Mouse (Mus musculus): Measurements from ENCODE around the gene Abtb2.
"Not testable (repeated sequence)": the region's sequence is repeated elsewhere in the genome, so short reads cannot be mapped to it uniquely, and the experiment has no call there.

Gene Abtb2

DNA sequence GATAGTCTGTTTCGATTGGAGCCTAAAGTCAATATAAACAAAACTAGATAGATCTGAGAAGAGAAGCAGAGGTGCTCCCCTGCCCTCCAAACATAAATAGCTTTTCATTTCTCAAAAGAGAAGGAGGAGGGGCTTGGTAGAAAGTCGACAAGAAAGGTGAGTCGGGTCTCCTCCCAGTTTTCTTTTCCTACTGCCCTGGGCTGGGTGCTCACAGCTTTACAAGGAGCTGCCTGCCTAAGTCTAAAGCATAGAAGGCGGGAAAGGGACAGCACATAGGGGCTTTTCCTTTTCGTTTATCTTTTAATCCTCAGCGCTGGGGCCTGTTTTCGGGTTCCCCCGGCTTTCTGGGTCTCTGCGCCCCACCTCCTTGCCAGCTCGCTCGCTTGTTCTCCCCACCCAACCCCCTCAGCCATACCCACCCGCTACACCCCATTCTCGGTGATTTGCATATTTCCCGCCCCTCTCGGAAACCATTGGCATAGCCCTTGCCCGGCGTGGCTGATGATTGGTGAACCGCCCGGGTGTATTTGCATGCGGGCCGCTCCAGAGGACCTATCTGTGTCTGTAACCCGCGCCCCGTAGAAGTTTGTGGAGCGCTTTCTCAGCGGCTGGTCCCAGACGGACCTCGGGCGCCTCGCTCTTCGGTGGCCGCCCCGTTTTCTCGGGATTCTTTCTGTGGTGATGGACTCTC is at the start of gene Abtb2:
Gene Abtb2 (plus strand): TSS at position 579 of the 691 bp plus-strand sequence.
- DNase-seq (ENCODE audit: low read depth, low spot score), result peak; percentile 76

GRCm38 (mm10) chr2:103516472-103516871 is 49.6 kb upstream of the Abtb2 start:
- no peak for DNase-seq (ENCODE audit: low read depth, low spot score)

DNA sequence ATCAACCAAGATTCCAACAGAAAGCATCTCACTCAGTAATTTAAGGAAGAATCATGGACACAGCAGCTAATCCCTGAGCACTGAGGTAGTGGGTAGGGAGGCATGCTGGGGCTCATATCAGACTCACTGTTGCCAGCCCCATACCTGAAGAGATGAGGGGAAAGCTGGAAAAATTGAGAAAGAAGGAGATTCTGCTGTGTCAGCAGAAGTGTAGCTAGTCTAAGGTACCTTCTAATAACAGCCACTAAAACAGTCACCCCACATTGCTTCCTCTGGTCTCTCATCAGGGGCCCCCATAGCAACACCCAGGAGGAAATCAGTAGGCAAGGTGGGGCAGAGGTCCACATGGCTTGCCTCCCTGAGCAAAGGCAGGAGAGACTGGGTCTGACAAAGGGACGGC is 40.5 kb upstream of the Abtb2 start:
- no peak for DNase-seq (ENCODE audit: low read depth, low spot score)

GRCm38 (mm10) chr2:103547132-103547531 is 19.0 kb upstream of the Abtb2 start:
- DNase-seq (ENCODE audit: low read depth, low spot score), result no peak

DNA sequence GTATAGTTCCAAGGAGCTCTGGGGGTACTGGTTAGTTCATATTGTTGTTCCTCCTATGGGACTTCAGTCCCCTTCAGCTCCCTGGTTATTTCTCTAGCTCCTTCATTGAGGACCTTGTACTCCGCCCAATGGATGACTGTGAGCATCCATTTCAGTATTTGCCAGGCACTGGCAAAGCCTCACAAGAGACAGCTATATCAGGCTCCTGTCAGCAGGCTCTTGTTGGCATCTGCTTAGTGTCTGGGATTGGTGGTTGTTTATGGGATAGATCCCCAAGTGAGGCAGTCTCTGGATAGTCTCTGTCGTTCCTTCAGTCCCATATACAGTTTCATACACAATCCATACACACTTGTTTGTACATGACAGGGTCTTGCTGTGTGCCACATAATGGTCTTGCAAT is 15.8 kb upstream of the Abtb2 start:
- not testable (repeated sequence) for DNase-seq (ENCODE audit: low read depth, low spot score)

DNA sequence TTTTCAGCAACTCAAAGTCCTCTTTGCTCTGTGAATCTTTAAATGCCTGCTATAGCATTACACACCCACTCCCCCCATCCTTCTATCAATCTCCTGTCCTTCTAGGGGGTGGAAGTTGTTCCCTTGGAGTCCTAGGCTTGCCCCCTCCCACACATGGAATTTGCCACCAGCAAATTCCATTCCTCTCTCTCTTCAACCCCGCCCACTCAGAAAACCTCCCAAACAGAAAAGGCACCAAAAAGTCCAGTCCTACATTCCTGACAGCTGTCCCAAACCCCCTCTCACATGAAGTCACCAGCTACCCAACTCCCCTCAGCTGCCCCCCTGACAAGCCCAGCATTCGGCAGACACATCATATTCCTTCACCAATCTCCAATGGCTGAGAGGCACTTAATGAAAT is 12.1 kb upstream of the Abtb2 start:
- no peak for DNase-seq (ENCODE audit: low read depth, low spot score)

DNA sequence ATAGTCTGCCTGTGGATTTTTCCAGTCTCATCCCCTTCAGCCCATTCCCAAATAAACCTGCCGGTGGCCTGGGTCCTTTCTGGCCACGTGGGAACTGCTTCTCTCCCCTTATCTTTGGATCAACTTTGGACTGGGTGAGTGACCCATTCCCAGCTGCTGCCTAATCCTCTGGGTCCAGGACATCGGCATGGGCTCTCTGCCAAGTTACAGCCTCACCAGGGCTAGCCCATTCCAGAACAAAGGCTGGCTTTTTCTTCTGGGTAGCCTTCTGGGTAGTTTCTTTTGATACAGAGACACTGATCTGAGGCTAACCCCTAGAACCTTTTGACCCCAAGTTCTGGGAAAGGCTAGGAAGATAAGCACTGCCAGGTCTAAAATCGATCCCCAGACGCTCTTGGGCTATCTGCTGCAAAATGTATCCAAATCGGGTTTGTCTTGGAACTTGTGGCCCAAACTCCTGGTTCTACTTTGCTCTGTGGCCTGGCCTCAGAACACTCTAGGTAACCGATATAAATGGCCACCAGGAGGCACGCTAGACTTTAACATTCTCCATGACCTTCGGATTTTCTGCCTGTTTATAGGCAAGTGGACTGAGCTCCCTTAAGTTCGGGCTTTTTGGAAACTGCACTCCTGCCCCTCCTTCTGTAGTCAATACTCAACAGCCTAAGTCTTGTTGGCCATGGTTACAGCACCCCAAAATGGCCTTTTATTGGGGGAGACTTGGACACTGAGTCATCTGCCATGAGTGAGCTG is 9.8 kb upstream of the Abtb2 start:
- DNase-seq (ENCODE audit: low read depth, low spot score), result no peak

DNA sequence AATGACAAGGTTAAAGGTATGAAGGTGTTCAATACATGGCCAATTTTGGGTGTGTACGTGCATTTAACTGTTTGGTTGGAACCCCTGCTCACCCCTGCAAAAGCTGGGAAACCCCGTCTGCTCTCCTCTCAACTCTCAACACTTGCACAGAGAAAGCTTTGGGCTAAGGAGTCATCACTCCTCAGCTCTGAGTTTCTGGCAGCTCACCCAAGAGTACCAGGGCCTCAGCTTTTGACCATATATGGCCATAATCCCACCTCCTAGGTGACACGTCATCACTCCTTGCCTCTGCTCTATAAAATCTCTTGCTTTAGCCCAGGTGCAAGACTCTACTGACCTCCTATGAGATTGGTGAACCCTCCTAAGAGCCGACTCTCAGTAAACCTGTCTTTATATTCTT is 5.2 kb upstream of the Abtb2 start:
- no peak for DNase-seq (ENCODE audit: low read depth, low spot score)

GRCm38 (mm10) chr2:103564427-103565023 is 1.6 kb upstream of the Abtb2 start:
- no peak for DNase-seq (ENCODE audit: low read depth, low spot score)

DNA sequence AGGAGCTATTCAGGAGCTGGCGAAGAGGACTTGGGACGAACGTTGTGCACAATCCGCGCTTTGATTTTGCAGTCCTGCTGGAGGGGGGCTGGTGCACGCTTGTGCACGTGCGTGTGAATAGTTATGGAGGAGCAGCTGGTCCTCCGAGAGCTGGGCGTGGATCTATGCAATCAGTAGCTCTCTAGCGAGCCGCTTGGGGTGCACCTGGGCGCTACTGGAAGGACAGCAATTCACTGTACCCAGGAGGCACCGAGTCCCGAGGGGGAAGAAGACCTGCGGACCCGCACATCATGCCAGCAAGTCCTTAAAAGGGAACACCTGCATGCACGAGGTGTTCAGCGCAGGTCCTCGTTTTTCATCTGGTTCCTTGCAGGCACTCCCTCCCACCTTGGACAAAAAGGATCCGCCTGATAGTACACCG is 929 bp upstream of the Abtb2 start:
- no peak for DNase-seq (ENCODE audit: low read depth, low spot score)

DNA sequence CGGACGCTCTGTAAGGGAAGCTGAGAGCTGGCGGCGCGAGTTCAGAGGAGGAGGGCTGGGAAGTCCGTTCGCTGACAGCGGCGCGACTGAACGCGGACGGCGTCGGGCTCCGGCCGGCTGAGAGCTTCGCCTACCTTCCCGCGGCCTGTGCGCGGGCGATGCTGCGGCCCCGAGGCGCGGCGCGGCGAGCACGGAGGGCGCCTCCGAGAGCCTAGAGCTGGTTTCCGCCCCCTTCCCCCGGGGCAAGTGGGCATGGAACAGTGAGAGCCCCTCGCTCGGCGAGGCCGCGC is 258 bp downstream of the Abtb2 start:
- DNase-seq (ENCODE audit: low read depth, low spot score), result no peak

DNA sequence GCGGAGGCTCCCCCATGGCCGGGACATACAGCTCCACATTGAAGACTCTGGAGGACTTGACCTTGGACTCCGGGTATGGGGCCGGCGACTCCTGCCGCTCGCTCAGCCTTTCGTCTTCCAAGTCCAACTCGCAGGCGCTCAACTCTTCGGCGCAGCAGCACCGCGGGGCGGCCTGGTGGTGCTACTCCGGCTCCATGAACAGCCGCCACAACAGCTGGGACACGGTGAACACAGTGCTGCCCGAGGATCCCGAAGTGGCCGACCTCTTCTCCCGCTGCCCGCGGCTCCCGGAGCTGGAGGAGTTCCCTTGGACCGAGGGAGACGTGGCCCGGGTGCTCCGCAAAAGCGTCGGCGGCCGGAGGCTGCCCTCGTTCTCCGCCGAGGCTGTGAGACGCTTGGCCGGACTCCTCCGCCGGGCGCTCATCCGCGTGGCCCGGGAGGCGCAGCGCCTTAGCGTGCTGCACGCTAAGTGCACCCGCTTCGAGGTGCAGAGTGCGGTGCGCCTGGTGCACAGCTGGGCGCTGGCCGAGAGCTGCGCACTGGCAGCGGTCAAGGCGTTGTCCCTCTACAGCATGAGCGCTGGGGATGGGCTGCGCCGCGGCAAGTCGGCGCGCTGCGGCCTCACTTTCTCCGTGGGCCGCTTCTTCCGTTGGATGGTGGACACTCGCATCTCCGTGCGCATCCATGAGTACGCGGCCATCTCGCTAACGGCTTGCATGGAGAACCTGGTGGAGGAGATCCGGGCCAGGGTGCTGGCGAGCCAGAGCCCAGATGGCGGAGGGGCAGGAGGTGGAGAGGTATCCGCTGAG is 807 bp downstream of the Abtb2 start:
- no peak for DNase-seq (ENCODE audit: low read depth, low spot score)

DNA sequence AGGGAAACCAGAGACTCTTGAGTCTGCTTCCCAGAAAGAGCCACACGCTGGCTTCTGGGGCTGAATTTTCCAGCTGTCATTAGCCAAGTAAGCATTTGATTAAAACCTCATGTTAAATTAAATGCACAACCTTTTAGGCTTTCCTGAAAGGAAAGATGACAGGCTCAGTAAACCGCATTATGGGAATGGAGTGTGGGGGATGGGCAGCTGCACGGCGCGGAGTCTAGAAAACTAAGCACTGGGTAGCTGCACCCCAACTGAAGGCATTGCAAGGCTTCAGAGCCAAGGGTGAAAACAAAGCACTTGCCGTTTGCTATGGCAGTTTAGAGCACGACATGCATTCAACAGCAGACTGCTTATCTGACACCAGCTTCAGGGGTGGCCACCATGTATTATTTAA is 2.1 kb downstream of the Abtb2 start:
- no peak for DNase-seq (ENCODE audit: low read depth, low spot score)

GRCm38 (mm10) chr2:103569716-103570115 is 3.6 kb downstream of the Abtb2 start:
- DNase-seq (ENCODE audit: low read depth, low spot score), result no peak

DNA sequence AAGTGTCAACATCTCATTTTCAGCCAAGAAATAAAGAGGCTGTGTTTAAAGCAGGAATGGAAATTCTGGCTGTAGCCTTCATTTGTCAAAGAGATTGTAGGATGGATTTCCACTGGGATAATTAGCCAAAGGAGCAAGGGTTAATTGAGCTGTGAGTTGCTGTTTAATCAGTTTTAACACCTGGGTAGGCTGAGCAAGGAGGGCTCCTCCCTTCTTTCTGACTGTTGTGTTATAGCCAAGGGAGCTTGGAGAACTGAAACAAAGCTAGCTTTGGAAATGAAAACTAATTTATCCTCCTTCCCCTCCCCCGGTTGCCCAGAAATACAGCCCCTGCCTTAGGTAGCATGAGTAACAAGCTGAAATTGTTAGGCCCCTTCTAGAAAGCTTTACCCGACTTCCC is 6.2 kb downstream of the Abtb2 start:
- DNase-seq (ENCODE audit: low read depth, low spot score), result no peak

GRCm38 (mm10) chr2:103576371-103576770 is 10.3 kb downstream of the Abtb2 start:
- no peak for DNase-seq (ENCODE audit: low read depth, low spot score)

GRCm38 (mm10) chr2:103577752-103578662 is 11.9 kb downstream of the Abtb2 start:
- no peak for DNase-seq (ENCODE audit: low read depth, low spot score)

- DNase-seq (ENCODE audit: low read depth, low spot score), result no peak
Measured at GRCm38 (mm10) chr2:103578663-103579213, 12.6 kb downstream of the Abtb2 start.

DNA sequence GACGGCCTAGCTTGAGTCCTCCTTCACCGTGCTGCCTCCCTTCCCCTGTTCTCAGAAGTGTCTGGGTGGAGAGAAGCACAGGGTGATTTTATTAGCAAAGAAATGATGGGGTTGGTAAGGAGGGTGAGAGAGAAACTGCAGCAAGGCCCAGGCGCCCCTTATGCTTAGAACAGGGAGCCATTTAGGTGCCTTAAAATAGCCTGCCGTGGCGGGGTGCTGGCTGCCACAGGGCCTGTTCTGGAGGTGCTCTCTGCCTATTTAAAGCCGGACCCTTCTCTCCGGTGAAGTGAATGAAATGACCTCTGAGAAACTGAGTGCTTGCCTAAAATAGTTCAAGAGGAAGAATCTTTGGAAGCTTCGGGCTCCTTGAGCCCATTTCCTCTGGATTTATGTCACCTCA is 14.6 kb downstream of the Abtb2 start:
- DNase-seq (ENCODE audit: low read depth, low spot score), result no peak

DNA sequence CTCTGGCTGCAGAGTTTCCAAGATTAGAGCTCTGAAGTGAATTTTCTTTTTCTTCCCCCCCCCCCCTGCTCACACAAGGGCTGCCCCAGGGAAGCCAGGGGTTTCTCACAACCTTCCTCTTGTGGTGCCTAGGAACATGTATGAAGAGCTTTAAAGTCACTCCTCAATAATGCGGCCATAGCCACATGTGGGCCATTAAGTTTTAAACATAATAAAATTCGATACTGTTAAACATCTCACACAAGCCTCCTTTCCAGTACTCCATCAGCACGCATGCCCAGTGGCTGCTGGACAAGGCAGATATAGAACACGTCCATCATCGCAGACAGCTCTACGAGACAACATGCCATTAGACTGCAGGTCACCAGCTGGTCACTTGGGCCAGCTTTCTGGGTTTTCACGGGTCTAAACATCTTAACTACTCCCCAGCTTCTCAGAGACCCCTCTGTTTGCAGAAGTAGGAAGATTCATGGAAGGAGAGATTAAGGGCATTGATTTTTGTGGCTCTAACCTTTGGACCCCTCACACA is 15.3 kb downstream of the Abtb2 start:
- no peak for DNase-seq (ENCODE audit: low read depth, low spot score)

GRCm38 (mm10) chr2:103583316-103583715 is 17.2 kb downstream of the Abtb2 start:
- no peak for DNase-seq (ENCODE audit: low read depth, low spot score)
